Mouse (Mus musculus): ENCODE data around the gene Clmp.
A peak's percentile ranks its signal among the peaks of the same experiment; 100 is the strongest.

Gene Clmp

DNA sequence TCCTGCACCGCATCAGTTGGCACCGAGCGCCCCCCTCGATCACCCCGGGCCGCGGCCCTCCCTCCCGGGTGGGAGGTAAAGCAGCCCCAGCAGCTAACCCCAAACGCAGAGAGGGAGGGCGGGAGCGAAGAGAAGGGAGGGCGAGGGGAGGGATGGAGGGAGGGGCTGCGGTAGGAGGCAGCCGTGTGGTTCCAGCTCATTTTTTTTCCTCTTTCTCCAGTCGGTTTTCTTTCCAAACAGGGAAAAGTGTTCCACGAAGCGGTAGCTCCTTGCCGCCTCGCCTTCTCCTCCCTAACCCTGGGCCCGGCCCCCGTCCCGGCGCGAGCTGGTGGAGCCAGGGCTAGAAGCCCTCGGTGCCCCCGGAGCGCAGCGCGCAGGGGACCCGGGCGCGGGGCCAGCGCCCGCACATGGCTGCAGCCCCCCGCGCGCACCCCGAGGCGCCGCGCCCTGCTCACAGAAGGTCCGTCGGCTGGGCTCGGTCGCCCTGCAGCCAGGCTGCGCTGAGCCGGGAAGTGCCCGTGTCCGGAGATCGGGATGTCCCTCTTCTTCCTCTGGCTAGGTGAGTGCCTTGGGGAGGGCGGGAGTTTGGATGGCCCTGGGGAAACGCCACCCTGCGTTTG, at the start of gene Clmp:
Gene Clmp (plus strand): TSS at position 162 of the 620 bp plus-strand sequence.
- peak; percentile 83 for DNase-seq

GRCm38 (mm10) chr9:40636054-40636453, 49.7 kb upstream of the Clmp start:
- DNase-seq: peak; percentile 66

DNA sequence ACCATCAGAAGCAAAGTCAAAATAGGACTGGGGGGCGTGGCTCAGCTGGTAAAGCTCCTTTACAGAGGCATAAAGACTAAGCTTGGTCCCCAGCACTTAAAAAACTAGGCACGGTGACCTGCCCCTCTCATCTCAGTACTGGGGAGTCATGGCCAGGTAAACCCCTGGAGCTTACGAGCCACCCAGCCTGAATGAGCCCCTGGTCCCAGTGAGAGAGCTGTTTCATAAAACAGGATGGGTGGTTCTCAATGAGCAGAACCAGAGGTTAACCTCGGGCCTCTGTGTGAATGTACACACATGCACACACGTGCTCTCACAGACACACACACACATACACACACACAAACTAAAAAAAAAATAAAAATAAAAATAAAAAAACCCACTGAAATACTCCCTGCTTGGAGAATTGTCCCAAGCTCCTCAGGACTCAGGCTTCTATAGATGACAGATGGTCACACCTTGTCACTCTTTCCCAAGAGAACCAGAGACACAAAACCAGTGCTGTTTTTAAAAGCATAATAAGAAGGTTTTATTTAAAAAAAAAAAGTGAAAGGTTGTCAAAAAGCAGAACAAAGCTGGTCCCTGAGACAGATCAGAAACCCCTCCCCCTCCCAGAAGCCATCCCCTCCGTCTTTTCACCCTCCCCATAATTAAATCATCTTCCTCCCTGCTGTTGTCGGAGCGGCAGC, 47.9 kb upstream of the Clmp start:
- DNase-seq: no peak

- peak; percentile 82 for DNase-seq
Measured at GRCm38 (mm10) chr9:40638394-40639049, 47.2 kb upstream of the Clmp start.

- DNase-seq: no peak
Measured at GRCm38 (mm10) chr9:40639536-40640187, 46.1 kb upstream of the Clmp start.

GRCm38 (mm10) chr9:40641318-40641717, 44.4 kb upstream of the Clmp start:
- DNase-seq: no peak

- peak; percentile 37 for DNase-seq
Measured at GRCm38 (mm10) chr9:40642470-40643220, 43.1 kb upstream of the Clmp start.

DNA sequence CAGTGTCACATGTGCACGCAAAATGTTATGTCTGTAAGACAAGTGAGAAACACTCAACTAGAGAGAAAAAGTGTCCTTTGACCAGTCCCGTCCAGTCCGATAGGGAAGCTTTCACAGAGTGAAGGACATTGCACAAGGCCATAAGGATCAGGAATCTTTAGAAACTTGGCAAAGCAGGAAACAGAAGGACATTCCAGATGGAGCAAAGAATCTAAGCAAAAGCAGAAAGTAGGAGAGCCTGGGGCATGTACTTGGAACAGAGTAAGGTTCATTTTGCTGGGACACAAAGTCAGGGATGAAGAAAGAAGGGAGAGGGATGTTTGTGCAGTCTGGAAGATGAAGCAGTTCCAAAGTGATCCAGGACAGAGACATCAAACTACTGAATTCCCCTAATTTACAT, 36.3 kb upstream of the Clmp start:
- no peak for DNase-seq

- DNase-seq: no peak
Measured at GRCm38 (mm10) chr9:40649983-40650382, 35.8 kb upstream of the Clmp start.

GRCm38 (mm10) chr9:40651239-40651859, 34.4 kb upstream of the Clmp start:
- DNase-seq: no peak

- no peak for DNase-seq
Measured at GRCm38 (mm10) chr9:40652757-40653156, 33.0 kb upstream of the Clmp start.

GRCm38 (mm10) chr9:40666190-40666803, 19.5 kb upstream of the Clmp start:
- DNase-seq: no peak

DNA sequence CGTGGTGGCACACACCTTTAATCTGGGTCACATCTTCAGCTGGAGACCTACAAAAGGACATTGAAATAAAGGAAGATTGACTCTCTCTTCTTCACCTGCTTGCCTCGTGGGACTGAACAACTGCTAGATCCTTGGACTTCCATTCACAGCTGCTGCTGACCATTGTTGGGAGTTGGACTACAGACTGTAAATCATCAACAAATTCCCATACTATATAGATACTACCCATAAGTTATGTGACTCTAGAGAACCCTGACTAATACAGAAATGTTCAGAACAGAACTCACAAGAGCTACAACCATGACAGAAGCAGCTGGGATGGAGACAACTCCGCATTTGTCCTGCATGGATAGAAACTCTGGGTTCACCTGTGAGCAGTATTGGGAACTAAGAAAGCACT, 15.4 kb upstream of the Clmp start, which contains the start of gene Gm21915:
Gene Gm21915 (plus strand): TSS at position 301 of the 400 bp plus-strand sequence.
- no peak for DNase-seq

- DNase-seq: peak; percentile 39
Measured at GRCm38 (mm10) chr9:40671323-40671930, 14.3 kb upstream of the Clmp start.

DNA sequence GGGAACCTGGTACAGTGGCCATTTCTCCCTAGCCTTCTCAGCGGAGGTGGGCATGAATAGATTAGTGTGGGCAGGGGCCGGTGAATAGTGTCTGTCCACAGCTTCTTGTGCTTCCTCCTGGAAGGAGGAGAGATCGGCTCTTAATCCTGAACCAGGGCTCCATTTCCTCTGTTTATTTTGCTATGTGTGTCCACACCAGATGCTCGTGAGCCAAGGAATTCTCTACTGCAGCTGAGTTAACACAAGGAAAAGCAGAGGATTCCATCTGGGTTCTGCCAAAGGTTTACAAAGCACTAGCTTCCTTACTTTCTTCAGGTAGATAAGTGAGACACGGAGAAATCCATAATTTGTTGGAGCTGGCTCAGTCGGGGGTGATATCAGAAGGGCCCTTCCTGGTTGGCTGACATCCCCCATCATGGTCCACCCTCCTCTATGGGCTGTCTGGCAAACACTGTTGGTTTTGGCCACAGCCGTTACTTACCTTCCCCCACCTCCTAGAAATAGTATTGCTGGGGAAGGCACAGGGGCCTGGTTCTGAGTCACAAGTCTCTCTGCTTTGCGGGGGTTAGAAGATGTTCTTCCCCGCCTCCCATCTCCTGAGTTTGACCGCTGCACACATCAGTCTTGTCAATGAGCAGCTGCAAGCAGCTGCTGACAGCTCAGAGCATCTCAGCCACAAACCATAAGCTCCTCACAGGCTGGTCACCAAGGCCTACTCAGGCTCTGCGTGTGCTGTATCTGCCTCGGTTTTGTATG, 10.4 kb upstream of the Clmp start:
- no peak for DNase-seq

- no peak for DNase-seq
Measured at GRCm38 (mm10) chr9:40678653-40679052, 7.1 kb upstream of the Clmp start.

DNA sequence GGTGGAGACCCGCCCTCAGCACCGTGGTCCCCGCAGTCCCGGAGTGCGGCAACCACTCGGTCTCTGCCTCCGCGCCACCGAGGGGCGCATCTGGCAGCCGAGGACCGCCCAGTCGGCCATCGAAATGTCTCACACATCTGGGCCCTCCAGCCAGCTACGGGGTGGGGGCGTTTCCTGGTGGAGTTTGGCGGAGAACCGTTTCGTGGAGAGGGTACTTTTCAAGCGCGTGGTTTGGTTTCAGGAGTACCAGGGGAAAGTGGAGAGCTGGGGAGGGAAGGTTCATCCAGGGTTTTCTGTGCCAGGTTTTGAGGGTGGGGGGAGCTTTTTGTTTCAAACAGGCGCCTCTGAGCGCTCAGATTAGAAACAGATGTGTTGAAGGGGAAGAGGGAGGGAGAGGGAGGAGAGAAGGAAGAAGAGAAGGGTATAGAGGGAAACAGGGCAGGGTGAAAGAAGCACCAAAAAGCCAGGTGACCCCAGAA, 698 bp downstream of the Clmp start:
- DNase-seq: peak; percentile 77

DNA sequence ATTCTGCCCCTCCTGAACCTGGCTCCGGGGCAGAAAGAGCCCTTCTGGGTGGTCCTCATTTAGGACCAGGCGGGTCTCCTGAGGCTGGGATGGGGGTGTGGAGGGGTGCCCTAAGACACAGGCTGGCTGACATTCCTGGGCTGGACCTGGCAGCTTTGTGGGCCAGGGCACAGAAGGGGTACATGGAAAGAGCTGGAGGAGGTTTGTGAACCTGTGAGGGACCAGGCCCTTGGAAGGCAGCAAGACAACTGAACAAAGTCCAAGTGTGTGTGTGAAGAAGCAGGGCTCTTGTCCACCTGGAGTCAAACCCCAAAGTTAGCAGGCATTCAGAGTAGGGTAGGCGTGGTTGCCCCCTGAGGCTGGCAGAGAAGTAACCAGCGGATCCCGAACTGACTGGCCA, 1.3 kb downstream of the Clmp start:
- no peak for DNase-seq

DNA sequence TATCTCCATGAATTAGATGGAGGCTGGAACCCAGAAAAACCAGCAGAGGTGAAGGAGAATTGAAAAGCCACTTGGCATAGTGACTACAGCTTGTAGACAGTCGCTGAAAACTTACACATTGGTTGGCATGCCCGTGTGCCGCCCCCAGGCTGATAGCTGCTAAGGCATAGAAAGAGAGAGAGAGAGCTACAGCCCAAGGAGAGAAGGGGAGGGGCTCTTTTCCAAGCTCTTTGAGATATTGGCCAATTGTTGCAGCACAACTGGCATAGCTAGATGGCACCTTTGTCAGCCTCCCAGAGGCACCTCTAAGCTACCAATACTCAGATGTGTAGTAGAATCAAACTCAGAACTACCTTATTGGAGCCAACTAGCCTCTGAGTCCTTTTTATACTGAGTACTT, 1.8 kb downstream of the Clmp start:
- DNase-seq: no peak

- no peak for DNase-seq
Measured at GRCm38 (mm10) chr9:40690511-40690910, 4.7 kb downstream of the Clmp start.
